Mouse (Mus musculus) midbrain, embryonic 13.5 days (tissue): Measurements from ENCODE around the gene Acox2. TPM values are rescaled to one million over a fixed set of nuclear protein-coding genes. Genes with fewer than 3 reads are reported as not detected.

ENCODE experiments used
- ATAC-seq: fragments of 200-750 bp; cut with Nextera tagmentation; 2 replicates; pipeline ENCODE4 v1.8.0; 2017; ENCODE audit warnings: mild to moderate bottlenecking, moderate TSS enrichment, moderate library complexity
- H3K27ac ChIP-seq: fragments of 300-500 bp; sonication (generic); 2 replicates; pipeline ENCODE4 v1.5.1; 2015; ENCODE audit warnings: inconsistent platforms, mild to moderate bottlenecking, moderate library complexity
- H3K27me3 ChIP-seq: fragments of 300-500 bp; sonication (generic); 2 replicates; pipeline ENCODE4 v1.6.1; 2015; ENCODE audit warnings: mild to moderate bottlenecking, inconsistent platforms
- H3K36me3 ChIP-seq: fragments of 300-500 bp; sonication (generic); 2 replicates; pipeline ENCODE4 v1.6.1; 2015; ENCODE audit warnings: mild to moderate bottlenecking, inconsistent platforms
- H3K4me1 ChIP-seq: fragments of 300-500 bp; sonication (generic); replicated peaks from 2 replicates; pipeline ENCODE4 v1.6.1; 2015; ENCODE audit warnings: inconsistent platforms
- H3K4me2 ChIP-seq: fragments of 300-500 bp; sonication (generic); replicated peaks from 2 replicates; pipeline ENCODE4 v1.6.1; 2015; ENCODE audit warnings: moderate library complexity, mild to moderate bottlenecking, inconsistent platforms
- H3K4me3 ChIP-seq: fragments of 300-500 bp; sonication (generic); replicated peaks from 2 replicates; pipeline ENCODE4 v1.5.1; 2015; ENCODE audit warnings: mild to moderate bottlenecking, inconsistent platforms
- H3K9ac ChIP-seq: fragments of 300-500 bp; sonication (generic); replicated peaks from 2 replicates; pipeline ENCODE4 v1.6.1; 2015; ENCODE audit warnings: mild to moderate bottlenecking, inconsistent platforms
- H3K9me3 ChIP-seq: fragments of 300-500 bp; sonication (generic); 2 replicates; pipeline ENCODE4 v1.6.1; 2016; ENCODE audit warnings: mild to moderate bottlenecking, inconsistent platforms
- WGBS: fragments of 180-500 bp; shearing (Covaris S2); methylation state at CpG from one replicate; pipeline ENCODE4 v1.1.7; 2015; 5-methylcytosine and 5-hydroxymethylcytosine counted together
- polyA plus RNA-seq: library from polyadenylated mRNA; unstranded; fragments of >200 nt; fragmentation: Nextera tagmentation; extraction: Ambion mirVana; gene quantifications from 2 replicates; pipeline ENCODE4 v1.2.1, GENCODE M21; 2015

The Acox2 gene
- polyA plus RNA-seq, 1 experiment from 2014 or later, result not detected

GRCm38 (mm10) chr14:8220306-8220705 lies 38.8 kb downstream of the Acox2 start:
- 56% methylated on average over 7 of the region's 7 CpGs for WGBS
- Histone ChIP-seq H3K4me3 (no peak overlapping the region), H3K9ac (no peak overlapping the region), H3K27me3 (peaks cover 43% of the 10 kb centered on the region), H3K27ac (no peak overlapping the region), H3K4me2 (no peak overlapping the region), H3K9me3 (no peaks in the 10 kb centered on the region), H3K4me1 (peaks cover 29% of the 10 kb centered on the region), H3K36me3 (peaks cover 13% of the 10 kb centered on the region)
- no peak for ATAC-seq

GRCm38 (mm10) chr14:8219876-8220275 lies 39.3 kb downstream of the Acox2 start:
- Histone ChIP-seq H3K4me1 (peaks cover 33% of the 10 kb centered on the region), H3K36me3 (peaks cover 13% of the 10 kb centered on the region), H3K27ac (no peak overlapping the region), H3K27me3 (peaks cover 43% of the 10 kb centered on the region), H3K4me3 (no peak overlapping the region), H3K9me3 (no peaks in the 10 kb centered on the region), H3K4me2 (no peak overlapping the region), H3K9ac (no peak overlapping the region)
- WGBS, result 32% methylated on average over 11 of the region's 11 CpGs
- ATAC-seq, result no peak

GRCm38 (mm10) chr14:8218730-8219380 lies 40.3 kb downstream of the Acox2 start:
- peak overlapping the region; percentile 3; the same call in 1 of the 2 replicates for H3K4me2 ChIP-seq
- H3K9me3 ChIP-seq, result no peaks in the 10 kb centered on the region
- no peak overlapping the region for H3K4me3 ChIP-seq
- H3K27ac ChIP-seq, result peak overlapping the region; percentile 19
- WGBS, result 5% methylated on average over 10 of the region's 10 CpGs
- no peak overlapping the region for H3K9ac ChIP-seq
- ATAC-seq, result no peak
- peaks cover 11% of the 10 kb centered on the region for H3K36me3 ChIP-seq
- H3K27me3 ChIP-seq, result peaks cover 43% of the 10 kb centered on the region
- peaks cover 37% of the 10 kb centered on the region for H3K4me1 ChIP-seq

- WGBS, result 36% methylated on average over 7 of the region's 7 CpGs
- Histone ChIP-seq H3K9ac (no peak overlapping the region), H3K4me2 (no peak overlapping the region), H3K36me3 (peaks cover 8% of the 10 kb centered on the region), H3K4me3 (no peak overlapping the region), H3K27me3 (peaks cover 43% of the 10 kb centered on the region), H3K9me3 (no peaks in the 10 kb centered on the region), H3K4me1 (peaks cover 37% of the 10 kb centered on the region), H3K27ac (peak overlapping the region; percentile 9; the same call in 1 of the 2 replicates)
- ATAC-seq, result no peak
These were observed 40.9 kb downstream of the Acox2 start for GRCm38 (mm10) chr14:8218238-8218637.

- Histone ChIP-seq H3K4me2 (peak overlapping the region; percentile 78), H3K4me3 (peak overlapping the region; percentile 65; the same call in 1 of the 2 replicates), H3K27me3 (peaks cover 41% of the 10 kb centered on the region), H3K4me1 (peaks cover 37% of the 10 kb centered on the region), H3K9me3 (no peaks in the 10 kb centered on the region), H3K9ac (no peak overlapping the region), H3K27ac (no peak overlapping the region), H3K36me3 (no peaks in the 10 kb centered on the region)
- no peak for ATAC-seq
- 67% methylated on average over 5 of the region's 5 CpGs for WGBS
These were observed 43.1 kb downstream of the Acox2 start for GRCm38 (mm10) chr14:8216100-8216499.

GRCm38 (mm10) chr14:8215208-8215778 lies 43.9 kb downstream of the Acox2 start:
- Histone ChIP-seq H3K9me3 (no peaks in the 10 kb centered on the region), H3K9ac (peak overlapping the region; percentile 82), H3K4me3 (peak overlapping the region; percentile 65), H3K4me1 (peaks cover 37% of the 10 kb centered on the region), H3K27ac (no peak overlapping the region), H3K4me2 (peak overlapping the region; percentile 78), H3K36me3 (no peaks in the 10 kb centered on the region), H3K27me3 (peaks cover 38% of the 10 kb centered on the region)
- 16% methylated on average over 21 of the region's 21 CpGs for WGBS
- no peak for ATAC-seq

- 2% methylated on average over 63 of the region's 63 CpGs for WGBS
- Histone ChIP-seq H3K9ac (peak overlapping the region; percentile 82), H3K9me3 (no peaks in the 10 kb centered on the region), H3K36me3 (no peaks in the 10 kb centered on the region), H3K4me3 (peak overlapping the region; percentile 65), H3K27me3 (peaks cover 36% of the 10 kb centered on the region), H3K27ac (peak overlapping the region; percentile 90), H3K4me1 (peaks cover 33% of the 10 kb centered on the region), H3K4me2 (peak overlapping the region; percentile 78)
- ATAC-seq, result peak; percentile 88
These were observed 44.6 kb downstream of the Acox2 start for GRCm38 (mm10) chr14:8214299-8215207.

- Histone ChIP-seq H3K4me3 (peak within 1 kb of the TSS; percentile 65), H3K9me3 (no peaks in the 10 kb centered on the region), H3K27ac (peak within 1 kb of the TSS; percentile 90), H3K36me3 (no peaks in the 10 kb centered on the region), H3K4me1 (peaks cover 27% of the 10 kb centered on the region), H3K27me3 (peaks cover 30% of the 10 kb centered on the region), H3K9ac (peak within 1 kb of the TSS; percentile 82), H3K4me2 (peak within 1 kb of the TSS; percentile 78)
- WGBS, result 0% methylated on average over 24 of the region's 49 CpGs
- peak; percentile 96 for ATAC-seq
These were observed 45.3 kb downstream of the Acox2 start, which contains the start of gene Kctd6 for GRCm38 (mm10) chr14:8213803-8214224. Kctd6 (plus strand) TSS chr14:8214140.

GRCm38 (mm10) chr14:8212996-8213395 lies 46.2 kb downstream of the Acox2 start:
- no peak overlapping the region for H3K4me2 ChIP-seq
- peaks cover 21% of the 10 kb centered on the region for H3K4me1 ChIP-seq
- no peak overlapping the region for H3K9ac ChIP-seq
- no peak overlapping the region for H3K27ac ChIP-seq
- peaks cover 22% of the 10 kb centered on the region for H3K27me3 ChIP-seq
- WGBS, result 76% methylated on average over 2 of the region's 2 CpGs
- no peak for ATAC-seq
- no peaks in the 10 kb centered on the region for H3K9me3 ChIP-seq
- no peaks in the 10 kb centered on the region for H3K36me3 ChIP-seq
- H3K4me3 ChIP-seq, result no peak overlapping the region

GRCm38 (mm10) chr14:8209896-8210295 lies 49.3 kb downstream of the Acox2 start:
- no peaks in the 10 kb centered on the region for H3K27me3 ChIP-seq
- 73% methylated on average over 2 of the region's 2 CpGs for WGBS
- H3K36me3 ChIP-seq, result no peaks in the 10 kb centered on the region
- H3K4me1 ChIP-seq, result peaks cover 9% of the 10 kb centered on the region
- no peaks in the 10 kb centered on the region for H3K9me3 ChIP-seq
- no peak for ATAC-seq
- H3K27ac ChIP-seq, result no peak overlapping the region
- H3K9ac ChIP-seq, result no peak overlapping the region
- H3K4me3 ChIP-seq, result no peak overlapping the region
- no peak overlapping the region for H3K4me2 ChIP-seq

GRCm38 (mm10) chr14:8208876-8209275 lies 50.3 kb downstream of the Acox2 start:
- no peaks in the 10 kb centered on the region for H3K9me3 ChIP-seq
- no peaks in the 10 kb centered on the region for H3K36me3 ChIP-seq
- H3K4me1 ChIP-seq, result peaks cover 5% of the 10 kb centered on the region
- no peak overlapping the region for H3K4me2 ChIP-seq
- H3K9ac ChIP-seq, result no peak overlapping the region
- ATAC-seq, result no peak
- WGBS, result 79% methylated on average over 3 of the region's 3 CpGs
- H3K27ac ChIP-seq, result no peak overlapping the region
- no peak overlapping the region for H3K4me3 ChIP-seq
- no peaks in the 10 kb centered on the region for H3K27me3 ChIP-seq

GRCm38 (mm10) chr14:8207543-8207942 lies 51.6 kb downstream of the Acox2 start:
- Histone ChIP-seq H3K27ac (peak overlapping the region; percentile 5; the same call in 1 of the 2 replicates), H3K9me3 (no peaks in the 10 kb centered on the region), H3K36me3 (no peaks in the 10 kb centered on the region), H3K9ac (no peak overlapping the region), H3K4me2 (no peak overlapping the region), H3K27me3 (no peaks in the 10 kb centered on the region), H3K4me3 (no peak overlapping the region), H3K4me1 (peaks cover 5% of the 10 kb centered on the region)
- no peak; the same call in none of the 2 replicates for ATAC-seq
- WGBS, result 48% methylated on average over 5 of the region's 5 CpGs
